Mouse (Mus musculus): ENCODE data around the gene Gm5901. TPM values are rescaled to one million over a fixed set of nuclear protein-coding genes. Genes with fewer than 3 reads are reported as not detected.
A peak's percentile ranks its signal among the peaks of the same experiment; 100 is the strongest.

Gm5901 gene
- polyA plus RNA-seq, 1 experiment from 2014 or later: not detected

DNA sequence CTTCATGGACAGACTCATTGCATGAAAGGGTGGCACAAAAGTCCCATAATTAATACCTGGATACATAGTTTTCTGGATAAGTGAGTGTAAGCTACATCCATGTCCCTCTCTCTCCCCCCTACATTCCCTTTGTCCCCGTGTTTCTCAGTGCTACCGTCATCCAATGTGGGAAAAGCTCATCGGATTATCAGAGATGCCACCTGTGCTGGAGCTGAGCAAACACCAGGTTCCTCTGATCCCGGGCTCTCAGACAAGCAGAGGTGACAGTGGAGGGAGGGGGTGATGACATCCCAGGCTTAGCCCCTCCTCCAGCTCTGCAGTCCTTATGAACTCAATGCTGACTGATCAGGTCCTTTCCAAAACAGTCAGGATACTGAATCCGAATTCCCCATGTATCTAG is 49.5 kb downstream of the Gm5901 start:
- ATAC-seq (ENCODE audit: low read depth): no peak
- Histone ChIP-seq H3K27me3 (ENCODE audit: control insufficient read depth, insufficient read depth, low read depth, low read length) (peaks cover 22% of the 10 kb centered on the region), H3K9ac (ENCODE audit: low read length) (no peak overlapping the region), H3K4me1 (replicated peaks; ENCODE audit: control insufficient read depth, insufficient read depth, low read length) (no peaks in the 10 kb centered on the region), H3K36me3 (ENCODE audit: control insufficient read depth, insufficient read depth, low read length) (no peaks in the 10 kb centered on the region), H3K9me3 (ENCODE audit: control insufficient read depth, low read length) (no peaks in the 10 kb centered on the region), H3K27ac (ENCODE audit: low read length) (no peak overlapping the region), H3K4me3 (ENCODE audit: low read length) (no peak overlapping the region), H3K4me2 (ENCODE audit: low read depth, low read length) (no peak overlapping the region)
- WGBS: 14% methylated on average over 5 of the region's 5 CpGs

DNA sequence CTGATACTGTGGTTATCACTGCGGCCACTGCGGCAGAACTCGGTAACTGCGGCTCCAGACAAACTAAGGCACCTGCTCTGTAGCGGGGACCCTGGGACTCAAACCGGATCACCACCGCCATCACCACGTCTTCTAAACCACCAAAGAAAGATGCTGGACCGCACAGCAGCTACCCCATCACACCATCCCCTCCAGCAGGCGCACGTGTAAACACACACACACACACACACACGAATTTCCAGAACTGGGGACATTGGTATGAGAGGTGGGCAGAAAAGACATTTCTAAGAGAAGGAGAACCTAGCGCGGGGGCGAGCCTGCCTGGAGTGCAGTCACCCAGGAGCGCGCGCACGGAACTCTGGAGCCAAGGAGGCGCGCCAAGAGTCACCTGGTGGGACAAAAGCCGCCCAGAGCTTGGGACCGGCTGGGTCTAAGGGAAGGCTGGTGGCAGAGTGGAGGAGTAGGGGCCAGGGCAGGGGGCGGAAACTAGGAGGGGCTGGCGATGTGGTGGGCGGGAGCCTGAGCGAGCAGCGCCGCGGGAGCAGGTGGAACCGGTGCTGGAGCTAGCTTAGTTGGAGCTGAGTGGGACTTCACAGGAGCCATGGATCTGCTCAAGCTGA is 50.7 kb downstream of the Gm5901 start, which contains the start of gene Cckbr:
TSS of gene Cckbr (plus strand) at position 308 of the 620 bp plus-strand sequence.
- H3K4me1 ChIP-seq (replicated peaks; ENCODE audit: control insufficient read depth, insufficient read depth, low read length): no peaks in the 10 kb centered on the region
- peak within 1 kb of the TSS; percentile 43 for H3K4me3 ChIP-seq (ENCODE audit: low read length)
- no peaks in the 10 kb centered on the region for H3K36me3 ChIP-seq (ENCODE audit: control insufficient read depth, insufficient read depth, low read length)
- H3K27ac ChIP-seq (ENCODE audit: low read length): no peak within 1 kb of the TSS
- H3K9me3 ChIP-seq (ENCODE audit: control insufficient read depth, low read length): no peaks in the 10 kb centered on the region
- 1% methylated on average over 31 of the region's 31 CpGs for WGBS
- H3K27me3 ChIP-seq (ENCODE audit: control insufficient read depth, insufficient read depth, low read depth, low read length): peaks cover 22% of the 10 kb centered on the region
- peak within 1 kb of the TSS; percentile 62 for H3K4me2 ChIP-seq (ENCODE audit: low read depth, low read length)
- peak; percentile 82 for ATAC-seq (ENCODE audit: low read depth)
- H3K9ac ChIP-seq (ENCODE audit: low read length): peak within 1 kb of the TSS; percentile 48

DNA sequence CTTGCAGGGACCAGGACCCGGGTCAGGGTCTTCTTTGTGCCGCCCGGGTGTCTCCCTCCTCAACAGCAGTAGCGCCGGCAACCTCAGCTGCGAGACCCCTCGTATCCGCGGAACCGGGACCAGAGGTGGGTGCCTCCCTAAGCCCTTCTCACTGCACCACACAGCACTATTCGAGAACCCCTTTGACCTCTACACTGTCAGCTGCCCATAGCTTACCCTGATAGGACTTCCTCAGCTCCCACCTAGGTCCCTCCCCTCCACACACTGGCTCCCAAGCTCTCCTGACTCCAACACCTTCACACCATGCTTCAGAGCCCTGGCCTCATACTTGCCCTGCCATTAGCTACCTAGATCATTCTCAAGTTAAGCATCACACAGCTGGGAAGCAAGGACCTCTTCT is 51.2 kb downstream of the Gm5901 start:
- Histone ChIP-seq H3K36me3 (ENCODE audit: control insufficient read depth, insufficient read depth, low read length) (no peaks in the 10 kb centered on the region), H3K4me3 (ENCODE audit: low read length) (peak overlapping the region; percentile 43), H3K4me2 (ENCODE audit: low read depth, low read length) (peak overlapping the region; percentile 62), H3K27ac (ENCODE audit: low read length) (no peak overlapping the region), H3K9me3 (ENCODE audit: control insufficient read depth, low read length) (no peaks in the 10 kb centered on the region), H3K27me3 (ENCODE audit: control insufficient read depth, insufficient read depth, low read depth, low read length) (peaks cover 22% of the 10 kb centered on the region), H3K9ac (ENCODE audit: low read length) (peak overlapping the region; percentile 48), H3K4me1 (replicated peaks; ENCODE audit: control insufficient read depth, insufficient read depth, low read length) (no peaks in the 10 kb centered on the region)
- ATAC-seq (ENCODE audit: low read depth): peak; percentile 36
- WGBS: 3% methylated on average over 11 of the region's 11 CpGs

Other genes starting within 250 kb of the Gm5901 start
- not detected in 2 replicates for gene Olfr683, start 228.0 kb upstream of the Gm5901 start, polyA plus RNA-seq (2015; fragmentation: Nextera tagmentation; extraction: Ambion mirVana)
- not detected in 2 replicates for gene Olfr684, start 211.4 kb upstream of the Gm5901 start, polyA plus RNA-seq (2015; fragmentation: Nextera tagmentation; extraction: Ambion mirVana)
- not detected in 2 replicates for gene Olfr685, start 189.0 kb upstream of the Gm5901 start, polyA plus RNA-seq (2015; fragmentation: Nextera tagmentation; extraction: Ambion mirVana)
- gene Olfr686, start 167.6 kb upstream of the Gm5901 start, polyA plus RNA-seq (2015; fragmentation: Nextera tagmentation; extraction: Ambion mirVana): not detected in 2 replicates
- not detected in 2 replicates for gene Olfr688, start 86.9 kb upstream of the Gm5901 start, polyA plus RNA-seq (2015; fragmentation: Nextera tagmentation; extraction: Ambion mirVana)
- not detected in 2 replicates for gene Olfr689, start 63.9 kb upstream of the Gm5901 start, polyA plus RNA-seq (2015; fragmentation: Nextera tagmentation; extraction: Ambion mirVana)
- not detected in 2 replicates for gene Olfr690, start 40.9 kb upstream of the Gm5901 start, polyA plus RNA-seq (2015; fragmentation: Nextera tagmentation; extraction: Ambion mirVana)
- gene Olfr691, start 32.8 kb upstream of the Gm5901 start, polyA plus RNA-seq (2015; fragmentation: Nextera tagmentation; extraction: Ambion mirVana): not detected in 2 replicates
- not detected in 2 replicates for gene Olfr692, start 6.8 kb upstream of the Gm5901 start, polyA plus RNA-seq (2015; fragmentation: Nextera tagmentation; extraction: Ambion mirVana)
- 39.3 and 41.4 TPM in 2 replicates for gene Fam160a2, start 25.0 kb downstream of the Gm5901 start, polyA plus RNA-seq (2015; fragmentation: Nextera tagmentation; extraction: Ambion mirVana)
- not detected in 2 replicates for gene Cnga4, start 29.5 kb downstream of the Gm5901 start, polyA plus RNA-seq (2015; fragmentation: Nextera tagmentation; extraction: Ambion mirVana)
- gene Cckbr, start 50.7 kb downstream of the Gm5901 start, polyA plus RNA-seq (2015; fragmentation: Nextera tagmentation; extraction: Ambion mirVana): 0.26 and 0.60 TPM in 2 replicates
- 90.2 and 97.1 TPM in 2 replicates for gene Cavin3, start 107.3 kb downstream of the Gm5901 start, polyA plus RNA-seq (2015; fragmentation: Nextera tagmentation; extraction: Ambion mirVana)
- gene Smpd1, start 179.3 kb downstream of the Gm5901 start, polyA plus RNA-seq (2015; fragmentation: Nextera tagmentation; extraction: Ambion mirVana): 47.8 and 50.3 TPM in 2 replicates
- gene Apbb1, start 206.6 kb downstream of the Gm5901 start, polyA plus RNA-seq (2015; fragmentation: Nextera tagmentation; extraction: Ambion mirVana): 46.3 and 48.0 TPM in 2 replicates
- 1.0 and 4.6 TPM in 2 replicates for gene Hpx, start 225.1 kb downstream of the Gm5901 start, polyA plus RNA-seq (2015; fragmentation: Nextera tagmentation; extraction: Ambion mirVana)